Mouse (Mus musculus): Measurements from ENCODE around the gene Rimklb.

The Rimklb gene

GRCm38 (mm10) chr6:122417015-122417414 is 81.5 kb downstream of the Rimklb start:
- DNase-seq (ENCODE audit: low spot score), result no peak

GRCm38 (mm10) chr6:122416347-122416746 is 82.2 kb downstream of the Rimklb start:
- no peak for DNase-seq (ENCODE audit: low spot score)

- DNase-seq (ENCODE audit: low spot score), result no peak
Measured at GRCm38 (mm10) chr6:122411281-122411680, 87.3 kb downstream of the Rimklb start.

GRCm38 (mm10) chr6:122402240-122402639 is 96.3 kb downstream of the Rimklb start:
- DNase-seq (ENCODE audit: low spot score), result no peak

- DNase-seq (ENCODE audit: low spot score), result no peak
Measured at GRCm38 (mm10) chr6:122400263-122400662, 98.3 kb downstream of the Rimklb start.
